Mouse (Mus musculus) embryo, embryonic 10.5 days (tissue): Measurements from ENCODE around the gene Sptssb.

Experiments
- DNase-seq: peaks from one replicate; pipeline ENCODE4 v3.0.0-alpha.2; 2015; ENCODE audit warnings: low spot score

Gene Sptssb

GRCm38 (mm10) chr3:69859858-69860588 lies at the start of gene Sptssb:
Gene Sptssb, minus strand, starts transcription at chr3:69859940.
- peak; percentile 52 for DNase-seq

- DNase-seq = peak; percentile 79
Observed at GRCm38 (mm10) chr3:69908074-69908473, 48.3 kb upstream of the Sptssb start.

- no peak for DNase-seq
Observed at GRCm38 (mm10) chr3:69907564-69907963, 47.8 kb upstream of the Sptssb start.

GRCm38 (mm10) chr3:69902787-69903477 lies 43.2 kb upstream of the Sptssb start:
- no peak for DNase-seq

GRCm38 (mm10) chr3:69902382-69902781 lies 42.6 kb upstream of the Sptssb start:
- no peak for DNase-seq

GRCm38 (mm10) chr3:69901874-69902381 lies 42.2 kb upstream of the Sptssb start:
- no peak for DNase-seq

- DNase-seq = no peak
Observed at GRCm38 (mm10) chr3:69900335-69900734, 40.6 kb upstream of the Sptssb start.

- peak; percentile 76 for DNase-seq
Observed at GRCm38 (mm10) chr3:69897917-69898594, 38.3 kb upstream of the Sptssb start.

- DNase-seq = no peak
Observed at GRCm38 (mm10) chr3:69895516-69895915, 35.8 kb upstream of the Sptssb start.

GRCm38 (mm10) chr3:69892187-69893094 lies 32.7 kb upstream of the Sptssb start:
- no peak for DNase-seq

GRCm38 (mm10) chr3:69885866-69886265 lies 26.1 kb upstream of the Sptssb start:
- DNase-seq = no peak

- DNase-seq = no peak
Observed at GRCm38 (mm10) chr3:69883710-69884109, 24.0 kb upstream of the Sptssb start.

GRCm38 (mm10) chr3:69877538-69877937 lies 17.8 kb upstream of the Sptssb start:
- DNase-seq = no peak

GRCm38 (mm10) chr3:69874721-69875120 lies 15.0 kb upstream of the Sptssb start:
- DNase-seq = no peak

GRCm38 (mm10) chr3:69872661-69873327 lies 13.1 kb upstream of the Sptssb start:
- no peak for DNase-seq

- DNase-seq = no peak
Observed at GRCm38 (mm10) chr3:69871174-69871573, 11.4 kb upstream of the Sptssb start.

- DNase-seq = no peak
Observed at GRCm38 (mm10) chr3:69869702-69870101, 10.0 kb upstream of the Sptssb start.

GRCm38 (mm10) chr3:69861789-69862395 lies 2.2 kb upstream of the Sptssb start:
- DNase-seq = no peak

- DNase-seq = peak; percentile 72
Observed at GRCm38 (mm10) chr3:69860589-69861521, 1.1 kb upstream of the Sptssb start.

- no peak for DNase-seq
Observed at GRCm38 (mm10) chr3:69839485-69839884, 20.3 kb downstream of the Sptssb start.
